Mouse (Mus musculus): ENCODE measurements around the gene Emsy.
A peak's percentile ranks its signal among the peaks of the same experiment; 100 is the strongest.

Gene Emsy

DNA sequence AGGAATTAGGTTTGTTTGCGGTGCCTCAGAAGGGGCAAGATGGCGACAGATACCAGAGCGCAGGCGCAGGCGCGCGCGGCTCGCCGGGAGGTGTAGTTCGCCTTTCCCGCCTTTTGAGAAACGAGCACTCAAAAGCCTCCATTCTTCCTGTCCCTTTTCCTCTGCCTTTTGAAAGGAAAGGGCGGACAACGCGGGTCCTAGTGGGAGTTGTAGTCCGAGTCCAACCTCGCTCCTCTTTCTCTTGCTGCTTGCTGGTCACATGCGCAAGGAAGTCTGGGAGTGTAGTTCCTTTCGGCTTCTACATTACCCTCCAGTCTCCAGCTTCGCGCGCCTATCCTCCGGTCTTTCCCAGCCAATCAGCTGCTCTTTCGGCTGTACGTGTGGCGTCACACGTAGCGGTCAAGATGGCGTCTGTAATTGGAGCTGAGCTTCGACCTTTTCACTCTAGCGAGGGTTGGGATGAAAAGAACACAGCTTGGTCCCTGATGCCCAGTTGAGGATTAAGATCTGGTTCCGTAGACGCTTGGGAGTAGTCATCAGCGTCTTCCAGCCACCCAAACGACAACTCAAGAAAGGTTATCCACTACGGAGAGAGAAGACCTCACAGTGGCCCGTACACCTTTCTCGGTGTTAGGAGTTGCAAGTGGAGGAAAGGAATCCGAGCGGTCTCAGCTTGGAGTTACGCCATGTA, at the start of gene Emsy:
Emsy (minus strand) TSS at position 253 of the 691 bp plus-strand sequence.
- DNase-seq: peak; percentile 95

DNA sequence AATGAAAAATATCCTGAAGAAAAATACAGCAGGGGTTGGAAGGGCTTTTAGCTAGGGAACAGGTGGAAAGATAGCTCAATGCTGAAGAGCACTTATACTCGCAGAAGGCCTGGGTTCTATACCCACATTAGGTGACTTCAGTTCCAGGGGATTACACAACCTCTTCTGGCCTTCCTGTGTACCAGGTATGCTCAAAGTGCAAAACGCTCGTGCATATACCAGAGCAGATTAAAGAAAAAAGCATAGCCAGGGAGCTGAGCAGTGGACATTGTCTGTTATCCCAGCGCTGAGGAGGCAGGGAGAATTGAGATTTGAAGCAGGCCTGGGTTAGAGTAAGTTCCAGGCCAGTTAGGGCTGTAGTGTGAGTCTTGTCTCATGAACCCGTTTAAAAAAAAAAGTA, 47.7 kb upstream of the Emsy start:
- DNase-seq: no peak

DNA sequence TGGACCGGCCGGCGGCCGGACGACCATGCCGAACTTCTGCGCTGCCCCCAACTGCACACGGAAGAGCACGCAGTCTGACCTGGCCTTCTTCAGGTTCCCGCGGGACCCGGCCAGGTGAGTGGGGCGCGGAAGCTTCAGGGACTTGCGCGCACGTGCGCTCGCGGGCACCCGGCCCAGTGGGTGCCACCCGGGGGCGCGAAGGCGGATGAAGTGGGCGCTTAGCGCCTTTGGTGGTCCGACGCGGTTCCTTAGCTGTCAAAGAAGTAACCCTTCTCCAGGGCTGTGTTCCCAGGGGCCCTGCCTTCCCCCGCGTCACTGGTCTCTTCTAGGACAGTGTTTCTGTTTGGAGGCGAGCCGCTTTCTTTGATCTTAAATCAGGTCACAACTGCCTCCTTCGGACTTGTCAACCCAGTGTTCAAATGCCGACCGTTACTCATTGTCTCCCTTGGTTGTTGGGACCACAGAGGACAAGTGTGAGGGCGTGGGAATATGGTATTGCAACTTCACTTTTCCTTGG, 46.8 kb upstream of the Emsy start:
- peak; percentile 36 for DNase-seq

DNA sequence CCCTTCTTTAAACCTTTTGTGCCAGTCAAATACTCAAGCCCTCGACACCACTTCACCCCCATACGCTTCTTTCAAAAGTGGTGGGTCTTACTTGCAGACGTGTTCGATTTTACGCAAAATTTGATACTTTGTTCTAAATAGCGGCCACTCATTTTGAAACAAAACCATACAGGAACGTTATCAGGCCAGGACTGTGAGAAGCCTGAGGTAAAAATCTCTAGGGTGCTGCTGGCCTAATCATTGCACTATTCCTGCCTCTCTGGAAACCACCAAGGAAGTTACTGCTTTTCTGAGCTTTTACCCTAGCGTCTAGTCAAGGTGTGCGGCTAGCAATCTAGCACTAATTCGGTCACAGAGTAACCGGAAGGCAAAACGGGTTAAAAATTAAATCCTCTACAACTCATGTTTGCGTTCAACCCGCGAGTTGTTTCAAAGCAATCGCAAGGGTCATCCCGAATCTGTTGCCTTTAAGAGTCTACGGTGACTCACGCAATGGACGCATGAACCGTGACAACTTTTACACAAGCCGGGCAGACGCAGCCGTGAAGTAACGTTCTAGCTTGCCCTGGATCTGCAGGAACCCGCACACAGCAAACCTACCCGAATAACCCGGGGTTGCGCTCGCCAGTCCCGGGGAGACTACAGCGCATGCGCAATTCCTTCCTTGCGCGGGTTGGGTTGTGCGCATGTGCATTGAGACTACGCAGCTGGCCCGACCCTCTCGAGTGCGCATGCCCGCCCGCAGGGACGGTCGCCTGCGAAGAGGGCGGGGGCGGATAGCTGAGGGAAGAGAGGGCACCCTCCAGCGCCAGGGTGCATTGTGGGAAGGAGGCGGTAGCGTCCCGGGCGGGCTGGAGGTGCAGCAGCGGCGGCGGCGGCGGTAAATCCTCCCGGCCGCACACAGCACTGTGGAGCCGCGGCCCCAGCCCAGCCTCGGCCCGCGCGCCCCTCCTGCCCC, 46.0 kb upstream of the Emsy start, which contains the start of gene Thap12:
Thap12 (plus strand) TSS at position 821 of the 958 bp plus-strand sequence.
- peak; percentile 100 for DNase-seq

DNA sequence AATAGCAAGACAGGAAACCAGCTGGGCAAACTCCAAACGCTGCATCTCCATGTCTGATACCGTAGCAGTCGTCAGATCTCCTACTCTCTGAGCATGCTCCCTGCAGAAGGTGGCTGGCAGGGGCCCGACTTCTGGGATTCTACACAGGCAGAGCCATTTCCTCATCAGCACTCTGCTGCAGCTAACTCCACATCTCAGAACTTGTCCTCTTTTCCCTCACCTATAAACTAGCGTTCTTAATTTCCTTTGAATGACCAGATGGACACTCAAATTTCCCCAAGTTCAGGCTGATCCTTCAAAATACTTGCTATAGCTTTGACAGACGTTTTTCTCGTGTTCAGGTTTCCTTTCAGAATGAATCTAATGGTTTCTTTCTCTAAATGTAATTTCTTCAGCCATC, 45.2 kb upstream of the Emsy start:
- DNase-seq: no peak

DNA sequence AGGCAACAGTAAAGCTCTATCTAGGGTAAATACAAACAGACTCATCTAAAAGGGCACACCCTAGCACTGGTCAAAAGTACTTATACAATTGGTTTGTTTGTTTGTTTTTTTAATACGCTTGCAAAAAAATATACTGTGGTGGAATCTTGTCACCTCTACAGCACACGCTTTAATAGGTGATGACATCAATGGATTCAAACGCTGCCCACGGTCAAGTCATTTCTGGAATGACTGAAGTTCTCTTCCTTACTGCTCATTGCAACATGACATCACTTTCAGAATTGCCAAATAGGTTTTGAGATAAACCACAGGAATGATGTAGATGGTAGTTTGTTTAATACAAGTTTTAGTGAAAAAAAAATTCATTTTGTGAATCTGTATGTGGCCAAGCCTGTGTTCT, 42.0 kb upstream of the Emsy start:
- DNase-seq: no peak

DNA sequence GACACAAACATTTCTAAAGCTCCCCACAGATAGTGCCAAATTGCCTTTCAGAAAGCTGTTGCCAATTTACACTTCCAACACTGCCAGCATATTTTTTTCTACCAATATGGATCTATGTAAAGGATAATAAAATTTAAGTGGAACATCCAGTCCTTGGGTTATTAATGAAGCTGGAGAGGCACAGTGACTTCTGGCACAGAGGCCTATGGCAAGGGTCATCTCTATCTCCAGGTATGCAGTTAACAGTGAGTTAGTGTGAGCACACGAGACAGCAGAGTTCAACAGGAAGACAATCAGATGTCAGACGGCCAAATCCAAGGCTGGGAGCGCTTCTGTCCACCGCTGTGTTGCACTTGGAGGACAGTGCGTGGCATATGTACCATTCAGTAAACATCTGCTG, 41.5 kb upstream of the Emsy start:
- no peak for DNase-seq

DNA sequence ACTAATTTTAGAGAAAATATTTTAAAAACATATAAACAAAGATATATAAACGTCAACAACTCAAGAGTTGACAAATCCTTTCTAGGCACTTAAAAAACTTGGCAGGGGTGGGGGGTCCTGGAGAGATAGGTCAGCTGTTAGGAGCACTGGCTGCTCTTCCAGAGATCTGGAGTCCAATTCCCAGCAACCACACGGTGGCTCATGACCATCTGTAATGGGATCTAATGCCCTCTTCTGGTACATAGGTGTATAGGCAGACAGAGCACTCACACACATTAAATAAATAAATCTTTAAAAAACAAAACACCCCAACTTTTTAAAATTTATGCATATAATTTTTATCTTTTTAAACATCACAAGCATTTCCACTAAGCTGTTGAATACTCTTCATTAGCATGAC, 40.9 kb upstream of the Emsy start:
- no peak for DNase-seq

DNA sequence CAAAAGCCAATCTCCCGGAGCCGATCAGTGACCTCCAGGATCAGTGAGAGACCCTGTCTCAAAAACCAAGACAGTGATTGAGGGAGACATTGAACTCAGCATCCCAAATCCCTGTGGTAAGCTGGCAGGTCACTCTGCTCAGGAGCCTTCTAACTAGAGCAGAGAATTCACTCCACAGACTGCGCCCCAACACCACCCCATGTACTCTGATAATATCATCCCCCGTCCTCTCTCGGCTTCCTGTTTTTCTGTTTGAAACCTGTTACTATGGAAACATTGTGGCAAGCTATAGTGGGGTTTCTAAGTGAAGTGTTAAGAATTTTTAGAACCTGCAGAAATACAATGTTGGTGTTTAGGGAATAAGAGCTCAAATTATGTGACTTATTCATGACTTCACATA, 37.5 kb upstream of the Emsy start:
- no peak for DNase-seq

DNA sequence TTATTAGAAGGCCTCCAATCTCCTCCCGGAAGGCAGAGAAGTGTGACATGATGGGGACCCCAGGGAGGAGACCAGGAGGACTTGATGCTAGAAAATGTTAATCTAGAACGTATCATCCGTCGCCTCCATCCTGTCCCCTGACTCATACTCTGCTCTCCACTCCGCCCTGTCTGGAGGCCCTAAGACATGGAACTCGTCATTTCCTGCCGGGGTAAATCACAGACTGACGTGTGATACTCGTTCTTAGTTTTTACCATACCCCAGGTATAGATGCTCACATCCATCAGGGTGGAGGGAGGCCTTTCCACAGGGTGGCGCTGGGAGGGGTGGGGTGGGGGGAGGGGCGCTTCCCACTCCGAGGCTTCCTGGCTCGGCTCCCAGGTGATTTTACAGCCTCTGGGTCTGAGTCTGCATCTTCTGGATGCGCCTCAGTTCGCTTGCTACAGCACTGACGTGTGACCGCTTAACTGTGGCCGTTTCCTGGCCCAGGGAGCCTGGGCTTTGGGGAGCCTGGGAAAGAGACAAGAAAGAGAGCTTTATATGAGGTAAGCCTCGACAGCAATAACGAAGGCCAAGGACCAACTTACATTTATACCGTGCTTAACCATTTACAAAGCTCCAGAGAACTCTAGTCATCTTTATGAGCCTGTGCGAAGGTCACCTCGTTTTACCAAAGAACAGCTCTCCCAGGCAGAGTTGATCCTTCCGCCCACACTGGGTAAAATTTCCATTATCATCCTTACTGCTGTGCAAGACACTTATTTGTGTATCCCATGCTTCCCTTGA, 36.4 kb upstream of the Emsy start:
- no peak for DNase-seq

DNA sequence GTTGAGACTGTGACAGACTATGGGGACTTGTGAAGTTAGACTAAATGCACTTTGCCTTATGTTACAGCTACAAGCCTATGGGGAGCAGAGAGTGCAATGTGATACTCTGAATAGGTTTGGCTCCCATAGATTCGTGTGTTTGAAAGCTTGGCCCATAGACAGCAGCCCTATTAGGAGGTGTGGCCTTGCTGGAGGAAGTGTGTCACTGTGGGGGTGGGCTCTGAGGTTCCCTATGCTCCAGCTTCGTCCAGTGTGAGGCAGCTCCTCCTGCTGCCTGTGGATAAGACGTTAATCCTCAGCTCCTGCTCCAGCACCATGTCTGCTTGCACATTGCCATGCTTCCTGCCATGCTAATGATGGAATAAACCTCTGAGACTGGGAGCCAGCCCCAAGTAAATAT, 34.2 kb upstream of the Emsy start:
- DNase-seq: no peak

DNA sequence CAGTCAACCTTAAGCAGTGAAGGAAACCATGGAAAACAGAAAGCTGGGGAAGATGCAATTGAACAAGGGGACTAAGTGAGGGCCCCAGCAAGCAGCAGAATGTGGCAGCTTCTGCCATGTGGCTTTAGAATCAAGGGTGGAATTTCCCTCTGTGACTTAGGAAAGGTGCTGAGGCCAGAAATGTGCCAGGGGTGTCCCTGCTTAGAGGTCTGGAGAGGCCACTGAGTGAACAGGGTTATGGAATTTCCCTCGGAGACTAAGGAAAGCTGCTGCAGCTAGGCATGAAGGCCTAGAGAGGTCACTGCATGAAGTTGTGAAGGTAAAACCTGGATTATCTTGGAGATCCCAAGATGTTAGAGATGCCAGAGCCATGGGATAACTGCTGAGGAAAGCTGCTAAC, 33.5 kb upstream of the Emsy start:
- DNase-seq: no peak

DNA sequence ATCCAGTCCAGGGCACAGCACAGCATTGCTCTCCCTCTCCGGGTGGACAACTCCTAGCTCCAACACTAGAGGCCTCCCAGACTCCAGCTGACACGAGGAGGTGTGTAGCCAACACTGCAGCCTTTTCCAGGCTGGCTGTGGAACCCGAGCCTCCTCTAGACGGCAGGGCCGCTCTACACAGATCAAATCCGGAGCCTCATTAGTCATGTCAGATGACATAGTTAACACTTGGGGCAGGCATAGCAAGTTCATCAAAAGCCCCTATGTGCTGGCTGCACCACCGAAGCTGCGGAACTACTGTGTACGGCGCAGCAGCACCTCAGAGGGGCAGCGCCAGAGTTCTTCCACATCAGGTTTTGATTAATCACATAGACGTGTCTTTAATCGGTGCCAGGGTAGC, 29.3 kb upstream of the Emsy start:
- DNase-seq: no peak

DNA sequence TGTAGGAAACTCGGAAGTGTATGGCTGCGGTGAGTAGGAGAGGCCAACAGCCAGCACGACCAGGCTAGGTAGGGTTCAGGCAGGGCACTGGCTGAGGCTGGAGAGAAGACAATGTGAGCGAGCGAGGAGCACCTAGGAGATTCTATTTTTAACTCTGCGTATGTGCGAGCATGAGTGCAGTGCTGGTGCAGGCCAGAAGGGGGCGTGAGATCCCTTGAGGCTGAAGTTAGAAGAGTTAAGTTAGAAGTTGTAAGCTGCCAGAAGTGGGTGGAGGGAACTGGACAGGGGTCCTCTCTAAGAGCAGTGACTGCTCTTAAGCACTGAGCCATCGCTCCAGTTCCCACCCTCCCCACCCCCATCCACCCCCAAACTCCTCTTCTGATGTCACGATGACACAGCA, 26.2 kb upstream of the Emsy start:
- no peak for DNase-seq

DNA sequence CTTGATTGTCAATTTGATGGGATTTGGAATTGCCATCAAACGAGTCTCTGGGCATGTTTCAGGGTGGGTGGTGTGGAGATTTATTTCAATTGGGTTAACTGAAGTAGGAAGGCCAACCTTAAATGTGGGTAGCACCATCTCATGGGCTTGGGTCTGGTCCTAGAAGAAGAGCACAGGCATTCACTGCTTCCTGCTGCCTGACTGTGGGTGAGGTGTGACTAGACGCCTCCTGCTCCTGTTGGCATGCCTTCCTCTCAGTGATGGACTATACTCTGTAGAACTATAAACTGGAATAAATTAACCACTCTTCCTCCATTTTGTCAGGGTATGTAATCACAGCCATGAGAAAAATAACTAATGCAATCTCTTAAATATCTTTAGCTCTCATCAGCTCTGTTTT, 24.1 kb upstream of the Emsy start:
- no peak for DNase-seq

DNA sequence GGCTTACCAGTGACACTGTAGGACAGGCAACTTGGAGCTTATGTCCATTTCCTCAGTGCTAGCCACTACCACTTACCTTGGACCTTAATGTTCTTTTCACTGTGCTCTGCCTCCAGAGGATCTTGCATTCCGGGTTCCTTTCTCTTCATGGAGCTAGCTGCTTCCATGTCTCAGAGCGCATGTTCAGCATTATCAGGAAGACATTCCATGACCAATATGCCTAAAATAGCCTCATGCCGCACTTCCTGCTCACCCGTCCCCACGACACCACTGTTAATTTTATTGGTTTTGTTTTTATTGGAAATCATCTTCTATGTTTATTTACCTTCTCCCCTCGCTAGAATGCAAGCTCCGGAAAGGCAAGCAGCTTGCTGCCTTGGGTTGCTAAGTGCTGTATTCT, 21.9 kb upstream of the Emsy start:
- no peak for DNase-seq

DNA sequence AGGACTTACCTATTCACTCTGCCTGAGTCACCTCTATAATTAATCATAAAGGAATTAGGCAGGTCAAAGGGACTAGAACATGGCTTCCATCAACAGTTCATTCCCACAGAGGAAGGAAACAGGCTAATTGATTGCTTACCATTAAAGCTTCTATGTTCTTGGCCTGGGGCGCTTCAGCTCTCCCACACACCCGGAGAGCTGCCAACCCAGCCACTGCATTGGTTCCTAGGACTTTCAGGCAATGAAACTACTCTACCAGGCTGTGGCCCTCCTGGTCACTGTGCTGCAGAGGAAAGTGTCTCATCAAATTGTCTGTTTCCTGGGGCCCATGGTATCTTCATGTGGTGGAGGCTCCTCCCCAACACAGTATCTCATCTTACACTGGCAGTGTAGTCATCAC, 20.9 kb upstream of the Emsy start:
- DNase-seq: no peak

DNA sequence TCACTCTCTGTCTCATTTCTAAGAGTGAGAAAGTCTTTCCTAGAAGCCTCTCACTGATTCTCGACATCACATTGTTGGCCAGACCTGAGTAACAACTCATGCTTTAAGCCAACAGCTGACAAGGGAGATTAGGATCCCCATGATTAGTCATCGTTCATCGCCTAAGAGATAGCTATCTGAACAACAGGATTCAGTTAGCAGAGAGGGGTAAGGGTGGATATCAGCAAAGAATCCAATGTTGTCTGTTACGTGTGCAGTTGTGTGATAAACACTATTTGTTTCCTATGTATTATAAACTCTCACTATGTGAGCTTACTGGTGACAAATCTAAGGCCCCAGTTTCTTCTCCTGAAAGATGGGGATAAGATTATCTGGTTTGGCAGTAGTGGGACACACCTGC, 17.8 kb upstream of the Emsy start:
- no peak for DNase-seq

DNA sequence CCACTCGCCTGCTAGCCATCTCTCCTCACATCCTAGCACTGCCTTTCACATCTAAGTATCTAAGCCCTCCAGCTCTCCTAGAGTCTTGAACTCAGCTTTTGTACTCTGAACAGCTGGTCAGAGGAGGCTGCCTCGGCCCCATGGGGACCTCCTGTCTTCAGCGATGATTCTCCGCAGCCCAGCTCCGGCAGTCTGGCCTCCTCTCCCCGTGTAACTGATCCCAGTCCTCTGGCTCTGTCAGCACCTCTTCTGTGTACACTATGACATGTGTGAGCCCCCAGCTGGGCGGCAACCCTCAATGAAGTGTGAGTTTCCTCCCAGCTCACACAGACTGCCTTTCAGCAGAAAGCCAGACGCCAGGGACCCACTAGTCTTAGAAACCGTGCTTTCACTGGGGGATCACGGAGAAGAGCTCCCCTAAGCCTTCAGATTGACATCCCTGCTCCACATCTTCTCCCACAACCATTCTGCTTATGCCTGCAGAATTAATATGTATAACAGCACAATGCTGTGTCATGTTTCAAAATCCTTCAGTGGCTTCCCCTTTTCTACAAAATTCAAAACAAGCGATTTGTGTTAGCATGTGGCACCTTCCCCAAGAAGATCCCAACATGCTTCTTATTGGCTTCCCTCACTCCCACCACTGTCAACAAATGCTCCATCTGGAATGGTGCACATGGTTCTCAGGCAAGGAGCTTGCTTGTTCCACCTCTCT, 15.8 kb upstream of the Emsy start:
- DNase-seq: no peak

DNA sequence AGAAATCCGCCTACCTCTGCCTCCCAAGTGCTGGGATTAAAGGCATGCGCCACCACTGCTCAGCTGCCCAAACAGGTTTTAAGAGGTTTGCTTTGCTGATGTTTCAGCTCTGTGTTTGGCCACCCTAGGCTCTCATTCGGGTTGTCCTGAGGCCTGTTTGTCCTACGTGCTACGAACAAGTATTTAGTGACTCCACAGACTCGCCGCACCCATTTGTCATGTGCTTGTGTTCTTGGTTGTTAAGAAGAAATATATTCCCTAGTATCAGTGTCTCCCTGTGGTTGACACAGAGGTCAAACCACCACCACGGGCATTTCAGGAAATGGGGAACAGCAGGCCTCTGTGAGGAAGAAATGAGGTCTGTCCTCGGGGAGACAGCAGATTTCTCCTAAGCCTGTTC, 14.8 kb upstream of the Emsy start:
- DNase-seq: no peak

DNA sequence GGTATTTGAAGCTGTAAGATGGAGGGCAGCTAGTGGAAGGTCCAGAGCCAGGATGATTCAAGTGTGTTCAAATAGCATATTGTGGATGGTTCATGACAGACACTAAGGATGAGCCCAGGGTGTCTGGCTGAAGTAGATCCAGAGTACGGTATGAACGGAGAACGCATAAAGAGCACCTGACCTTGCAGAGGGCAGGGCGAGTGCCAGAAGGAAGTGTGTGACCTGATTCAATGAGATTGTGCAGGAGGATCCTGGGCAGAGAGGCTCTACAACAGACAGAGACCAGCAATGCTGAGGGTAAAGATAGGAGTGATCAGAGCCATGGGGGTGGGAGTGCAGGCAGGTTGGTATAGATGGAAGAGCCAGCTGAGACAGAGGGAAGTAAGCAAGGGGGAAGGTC, 14.2 kb upstream of the Emsy start:
- no peak for DNase-seq

DNA sequence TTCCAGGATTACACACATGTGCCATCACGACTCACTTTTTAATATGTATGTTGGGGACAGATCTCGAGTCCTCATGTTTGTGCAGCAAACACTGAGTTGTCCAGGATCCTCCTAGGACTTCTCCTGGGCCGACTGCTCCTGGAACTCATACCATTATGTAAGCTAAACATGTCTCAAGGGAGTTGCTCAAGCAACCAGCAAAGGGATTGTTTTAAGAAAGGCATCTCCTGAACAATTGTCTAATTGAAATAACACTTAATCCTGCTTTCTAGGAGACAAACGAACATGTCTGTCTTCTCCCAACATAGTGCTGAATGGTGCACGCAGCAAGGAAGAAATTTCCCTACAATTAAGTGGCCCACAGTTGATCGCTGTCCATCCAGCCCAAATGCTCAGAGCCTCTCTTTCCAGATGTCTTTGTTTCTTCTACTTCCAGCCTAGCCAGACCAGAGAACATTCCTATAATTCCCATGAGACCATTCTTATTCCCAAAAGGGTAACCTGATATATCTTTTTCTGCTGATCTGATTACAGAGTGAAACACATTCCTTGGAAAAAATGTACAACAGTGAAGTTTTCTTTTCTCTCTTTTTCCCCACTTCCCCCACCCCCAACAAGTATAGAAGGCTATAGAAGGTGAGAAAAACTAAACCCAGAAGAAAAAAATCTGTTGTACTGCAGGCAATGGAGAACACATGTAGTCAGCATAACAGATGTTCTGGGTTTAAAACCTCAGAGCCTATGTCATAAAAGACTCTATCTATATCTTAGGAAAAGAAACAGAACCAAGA, 11.6 kb upstream of the Emsy start:
- DNase-seq: no peak
